Mouse (Mus musculus): ENCODE data around the gene Cdip1. TPM values are rescaled to one million over a fixed set of nuclear protein-coding genes. Genes with fewer than 3 reads are reported as not detected.
"Not testable (repeated sequence)": the region's sequence is repeated elsewhere in the genome, so short reads cannot be mapped to it uniquely, and the experiment has no call there.

Gene Cdip1
- polyA plus RNA-seq, 1 experiment from 2014 or later, result 82.0 TPM

DNA sequence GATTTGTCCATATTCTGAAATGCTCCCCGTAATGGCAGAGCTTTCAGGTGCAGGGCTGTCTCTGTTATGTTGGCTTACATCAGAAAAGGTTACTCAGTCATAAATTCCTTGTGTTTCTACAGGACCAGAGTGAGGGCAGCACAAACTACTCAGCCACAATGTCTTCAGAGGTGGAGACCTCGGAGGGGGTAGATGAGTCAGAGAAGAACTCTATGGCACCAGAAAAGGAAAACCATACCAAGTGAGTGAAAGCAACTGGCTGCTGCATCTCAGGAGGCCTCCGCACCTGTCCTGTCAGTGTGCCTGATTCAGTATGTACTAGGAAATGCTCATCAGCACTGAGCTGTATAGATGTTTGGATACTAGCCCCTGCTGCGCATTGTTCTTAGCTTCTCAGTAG, 27.7 kb downstream of the Cdip1 start:
- WGBS, result 90% methylated on average over 4 of the region's 4 CpGs
- ATAC-seq (ENCODE audit: insufficient read depth, low FRiP score), result no peak
- Histone ChIP-seq H3K27me3 (ENCODE audit: control insufficient read depth, insufficient read depth, low read length) (no peaks in the 10 kb centered on the region), H3K27ac (ENCODE audit: low read length) (no peak overlapping the region), H3K9me3 (replicated peaks; ENCODE audit: control insufficient read depth, low read length) (no peaks in the 10 kb centered on the region), H3K9ac (ENCODE audit: low read length) (no peak overlapping the region), H3K4me1 (ENCODE audit: control insufficient read depth, insufficient read depth, low read length) (no peaks in the 10 kb centered on the region), H3K4me2 (ENCODE audit: low read depth, low read length) (no peak overlapping the region), H3K36me3 (ENCODE audit: control insufficient read depth, insufficient read depth, low read length) (peaks cover 18% of the 10 kb centered on the region; the same call in 1 of the 2 replicates), H3K4me3 (replicated peaks; ENCODE audit: low read length) (no peak overlapping the region)

DNA sequence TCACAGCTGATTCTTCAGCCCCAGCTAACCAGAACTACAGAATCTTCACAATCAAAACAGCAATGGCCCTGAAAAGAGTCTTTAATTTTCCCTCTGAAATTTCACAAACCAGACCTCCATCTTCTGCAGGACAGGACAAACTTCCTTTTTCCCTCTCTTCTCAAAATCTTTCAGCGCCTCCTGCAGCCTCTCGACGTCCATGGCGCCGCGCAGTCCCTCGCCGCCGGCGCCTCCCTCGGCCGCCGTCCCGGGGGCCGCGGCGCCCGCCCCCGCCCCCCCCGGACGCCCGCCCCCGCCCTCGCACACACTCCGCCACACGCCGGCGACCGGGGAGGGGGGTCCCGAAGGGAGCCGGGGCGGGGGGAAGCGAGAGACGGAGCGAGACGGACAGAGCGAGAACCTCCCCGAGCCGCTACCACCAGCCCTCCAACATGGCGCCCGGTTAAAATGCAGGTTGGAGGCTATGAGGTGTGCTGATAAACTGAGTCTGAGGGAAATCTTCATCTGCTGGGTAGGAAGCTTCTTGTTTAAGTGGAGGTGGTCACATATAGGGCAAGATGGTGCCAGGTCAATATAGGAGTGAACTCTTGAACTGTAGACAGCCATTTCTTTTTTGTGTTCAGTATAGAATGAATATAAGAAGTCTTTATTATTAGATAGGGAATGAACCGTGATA, 33.3 kb downstream of the Cdip1 start:
- Histone ChIP-seq H3K4me3 (replicated peaks; ENCODE audit: low read length) (peak overlapping the region; percentile 46), H3K27ac (ENCODE audit: low read length) (peak overlapping the region; percentile 57; the same call in 1 of the 2 replicates), H3K4me2 (ENCODE audit: low read depth, low read length) (peak overlapping the region; percentile 38), H3K9ac (ENCODE audit: low read length) (peak overlapping the region; percentile 65)
- H3K9me3 ChIP-seq (replicated peaks; ENCODE audit: control insufficient read depth, low read length); H3K36me3 ChIP-seq (ENCODE audit: control insufficient read depth, insufficient read depth, low read length); H3K4me1 ChIP-seq (ENCODE audit: control insufficient read depth, insufficient read depth, low read length); H3K27me3 ChIP-seq (ENCODE audit: control insufficient read depth, insufficient read depth, low read length): not testable (repeated sequence)
- ATAC-seq (ENCODE audit: insufficient read depth, low FRiP score), result peak; percentile 85
- 3% methylated on average over 27 of the region's 42 CpGs for WGBS

DNA sequence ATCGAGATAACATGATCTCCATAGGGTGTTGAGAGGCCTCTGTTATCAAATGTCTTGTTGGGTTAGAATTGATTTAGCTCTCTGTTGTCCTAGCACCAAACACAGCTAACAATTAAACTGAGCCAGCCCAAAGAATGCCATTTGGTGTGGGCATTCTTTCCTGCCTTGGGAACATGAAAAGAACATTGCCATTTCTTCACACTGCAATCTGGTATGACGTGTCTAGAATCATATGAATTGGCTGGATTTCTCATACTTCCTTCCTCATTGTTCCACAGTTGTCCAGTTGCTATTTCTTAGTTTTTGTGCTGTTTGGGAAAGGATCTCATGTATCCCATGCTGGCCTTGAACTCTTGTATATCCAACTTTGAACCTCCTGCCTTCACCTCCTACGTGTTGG, 36.0 kb downstream of the Cdip1 start:
- H3K4me2 ChIP-seq (ENCODE audit: low read depth, low read length), result no peak overlapping the region
- ATAC-seq (ENCODE audit: insufficient read depth, low FRiP score), result no peak
- no peaks in the 10 kb centered on the region for H3K27me3 ChIP-seq (ENCODE audit: control insufficient read depth, insufficient read depth, low read length)
- H3K27ac ChIP-seq (ENCODE audit: low read length), result no peak overlapping the region
- H3K4me1 ChIP-seq (ENCODE audit: control insufficient read depth, insufficient read depth, low read length), result 0 out of 2 replicates have a peak, but pooled peaks cover 2% of the 10 kb centered on the region
- H3K9ac ChIP-seq (ENCODE audit: low read length), result no peak overlapping the region
- H3K4me3 ChIP-seq (replicated peaks; ENCODE audit: low read length), result no peak overlapping the region
- H3K36me3 ChIP-seq (ENCODE audit: control insufficient read depth, insufficient read depth, low read length), result no peaks in the 10 kb centered on the region
- no peaks in the 10 kb centered on the region for H3K9me3 ChIP-seq (replicated peaks; ENCODE audit: control insufficient read depth, low read length)
- WGBS, result 79% methylated on average over 3 of the region's 3 CpGs

DNA sequence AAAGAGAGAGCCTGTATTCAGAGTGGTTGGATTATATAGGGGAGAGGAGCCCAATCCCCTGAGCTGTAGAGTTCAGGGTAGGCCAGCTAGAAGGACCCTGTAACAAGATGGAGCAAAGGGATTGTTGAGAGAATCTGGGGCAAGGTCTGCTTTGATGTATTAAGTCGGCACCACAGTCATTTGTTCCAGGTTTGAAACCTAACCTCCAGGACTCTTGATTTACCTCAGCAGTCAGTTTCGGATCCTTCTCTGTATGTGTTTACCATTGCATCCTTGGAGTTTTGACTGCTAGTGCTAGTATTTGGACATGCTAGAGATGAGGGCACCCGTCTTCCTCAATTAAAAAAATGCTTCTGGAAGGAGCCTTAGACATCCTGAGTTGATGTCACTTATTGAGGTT, 37.9 kb downstream of the Cdip1 start:
- Histone ChIP-seq H3K4me1 (ENCODE audit: control insufficient read depth, insufficient read depth, low read length) (0 out of 2 replicates have a peak, but pooled peaks cover 2% of the 10 kb centered on the region), H3K9me3 (replicated peaks; ENCODE audit: control insufficient read depth, low read length) (no peaks in the 10 kb centered on the region), H3K4me2 (ENCODE audit: low read depth, low read length) (no peak overlapping the region), H3K36me3 (ENCODE audit: control insufficient read depth, insufficient read depth, low read length) (no peaks in the 10 kb centered on the region), H3K27me3 (ENCODE audit: control insufficient read depth, insufficient read depth, low read length) (no peaks in the 10 kb centered on the region), H3K27ac (ENCODE audit: low read length) (no peak overlapping the region), H3K4me3 (replicated peaks; ENCODE audit: low read length) (no peak overlapping the region), H3K9ac (ENCODE audit: low read length) (no peak overlapping the region)
- 89% methylated on average over 3 of the region's 3 CpGs for WGBS
- no peak for ATAC-seq (ENCODE audit: insufficient read depth, low FRiP score)

DNA sequence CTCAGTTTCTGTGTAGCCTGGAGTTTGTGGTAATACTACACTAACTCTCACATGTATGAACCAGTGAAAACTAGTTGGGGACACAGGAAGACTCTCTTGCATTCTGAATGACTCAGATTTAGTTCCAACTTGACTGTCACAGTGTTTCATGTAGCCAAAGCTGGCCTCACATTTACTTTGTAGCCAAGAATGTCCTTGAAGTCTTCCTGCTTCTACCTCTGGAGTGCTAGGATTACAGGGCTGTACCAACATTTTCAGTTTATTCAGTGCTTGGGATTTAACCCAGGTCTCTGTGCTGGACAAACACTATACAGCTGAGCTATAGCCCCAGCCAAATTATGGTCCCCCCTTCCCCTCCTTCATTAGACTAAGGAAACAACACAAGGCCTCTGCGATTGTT, 47.9 kb downstream of the Cdip1 start:
- H3K4me3 ChIP-seq (replicated peaks; ENCODE audit: low read length), result no peak overlapping the region
- H3K27me3 ChIP-seq (ENCODE audit: control insufficient read depth, insufficient read depth, low read length), result no peaks in the 10 kb centered on the region
- no peaks in the 10 kb centered on the region for H3K4me1 ChIP-seq (ENCODE audit: control insufficient read depth, insufficient read depth, low read length)
- ATAC-seq (ENCODE audit: insufficient read depth, low FRiP score), result no peak
- H3K36me3 ChIP-seq (ENCODE audit: control insufficient read depth, insufficient read depth, low read length), result no peaks in the 10 kb centered on the region
- no peak overlapping the region for H3K4me2 ChIP-seq (ENCODE audit: low read depth, low read length)
- WGBS, result 94% methylated on average over 1 of the region's 1 CpGs
- H3K9me3 ChIP-seq (replicated peaks; ENCODE audit: control insufficient read depth, low read length), result no peaks in the 10 kb centered on the region
- no peak overlapping the region for H3K27ac ChIP-seq (ENCODE audit: low read length)
- H3K9ac ChIP-seq (ENCODE audit: low read length), result no peak overlapping the region

DNA sequence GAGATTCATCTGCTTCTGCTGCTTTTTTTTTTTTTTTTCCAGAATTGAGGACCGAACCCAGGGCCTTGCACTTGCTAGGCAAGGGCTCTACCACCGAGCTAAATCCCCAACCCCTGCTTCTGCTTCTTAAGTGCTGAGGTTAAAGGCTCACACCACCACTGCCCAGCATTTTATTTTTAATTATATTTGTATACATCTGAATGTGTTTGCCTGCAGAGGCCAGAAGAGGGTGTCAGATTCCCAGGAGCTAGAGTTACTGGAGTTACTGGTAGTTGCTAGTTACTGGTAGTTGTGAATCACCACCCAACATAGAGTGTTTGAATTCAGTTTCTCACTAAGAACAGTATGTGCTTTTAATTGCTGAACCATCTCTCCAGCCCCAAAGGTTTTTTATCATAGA, 50.1 kb downstream of the Cdip1 start:
- no peak overlapping the region for H3K27ac ChIP-seq (ENCODE audit: low read length)
- WGBS, result 85% methylated on average over 2 of the region's 2 CpGs
- no peaks in the 10 kb centered on the region for H3K36me3 ChIP-seq (ENCODE audit: control insufficient read depth, insufficient read depth, low read length)
- ATAC-seq (ENCODE audit: insufficient read depth, low FRiP score), result no peak
- no peak overlapping the region for H3K4me2 ChIP-seq (ENCODE audit: low read depth, low read length)
- no peaks in the 10 kb centered on the region for H3K9me3 ChIP-seq (replicated peaks; ENCODE audit: control insufficient read depth, low read length)
- no peaks in the 10 kb centered on the region for H3K4me1 ChIP-seq (ENCODE audit: control insufficient read depth, insufficient read depth, low read length)
- no peak overlapping the region for H3K4me3 ChIP-seq (replicated peaks; ENCODE audit: low read length)
- H3K9ac ChIP-seq (ENCODE audit: low read length), result no peak overlapping the region
- H3K27me3 ChIP-seq (ENCODE audit: control insufficient read depth, insufficient read depth, low read length), result no peaks in the 10 kb centered on the region

DNA sequence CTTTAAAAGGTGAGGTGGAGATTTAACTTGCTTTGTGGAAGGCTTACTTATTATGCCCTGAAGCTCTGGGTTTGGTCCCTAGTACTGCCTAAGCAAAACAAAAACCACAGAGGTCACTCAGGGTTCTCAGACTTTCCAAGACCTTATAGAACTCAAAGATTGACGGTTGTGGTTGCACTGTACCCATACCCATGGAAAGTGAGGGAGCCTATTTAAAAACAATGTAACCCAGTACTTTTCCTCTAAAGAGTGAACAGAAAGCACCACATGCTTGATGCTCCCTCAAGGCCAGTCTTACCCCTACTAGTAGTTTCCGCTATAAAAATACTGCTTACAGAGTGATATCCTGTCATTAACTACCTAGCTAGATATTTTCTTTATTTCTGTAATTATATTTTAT, 53.8 kb downstream of the Cdip1 start:
- 80% methylated on average over 2 of the region's 2 CpGs for WGBS
- Histone ChIP-seq H3K9me3 (replicated peaks; ENCODE audit: control insufficient read depth, low read length) (no peaks in the 10 kb centered on the region), H3K27ac (ENCODE audit: low read length) (no peak overlapping the region), H3K4me2 (ENCODE audit: low read depth, low read length) (no peak overlapping the region), H3K36me3 (ENCODE audit: control insufficient read depth, insufficient read depth, low read length) (no peaks in the 10 kb centered on the region), H3K27me3 (ENCODE audit: control insufficient read depth, insufficient read depth, low read length) (no peaks in the 10 kb centered on the region), H3K4me1 (ENCODE audit: control insufficient read depth, insufficient read depth, low read length) (no peaks in the 10 kb centered on the region), H3K9ac (ENCODE audit: low read length) (no peak overlapping the region), H3K4me3 (replicated peaks; ENCODE audit: low read length) (no peak overlapping the region)
- no peak for ATAC-seq (ENCODE audit: insufficient read depth, low FRiP score)

DNA sequence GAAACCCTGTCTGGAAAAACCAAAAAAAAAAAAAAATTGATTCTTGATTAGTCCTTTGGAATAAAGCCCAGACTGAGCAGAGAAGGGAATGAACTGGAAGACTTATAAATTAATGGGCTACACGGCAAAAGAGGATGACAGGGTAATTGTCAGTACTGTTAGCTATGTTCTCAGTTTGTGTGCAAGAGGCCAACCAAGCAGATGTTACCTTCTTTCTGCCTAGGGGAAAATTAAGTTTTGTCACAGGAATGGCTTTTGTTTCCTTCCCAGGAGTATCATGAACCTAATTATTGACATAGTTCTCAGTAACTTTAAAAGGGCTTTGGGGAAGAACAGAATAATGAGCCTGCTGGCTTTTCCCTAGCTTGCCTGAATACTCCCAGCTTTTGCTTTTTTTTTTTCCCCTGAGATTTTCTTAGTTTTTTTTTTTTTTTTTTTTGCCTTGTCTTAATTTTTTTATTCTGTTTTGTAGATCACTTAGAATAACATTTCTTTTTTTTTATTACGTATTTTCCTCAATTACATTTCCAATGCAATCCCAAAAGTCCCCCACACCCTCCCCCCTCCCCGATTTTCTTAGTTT, 59.2 kb downstream of the Cdip1 start:
- WGBS, result 65% methylated on average over 3 of the region's 3 CpGs
- no peak for ATAC-seq (ENCODE audit: insufficient read depth, low FRiP score)
- no peaks in the 10 kb centered on the region for H3K36me3 ChIP-seq (ENCODE audit: control insufficient read depth, insufficient read depth, low read length)
- H3K4me3 ChIP-seq (replicated peaks; ENCODE audit: low read length), result no peak overlapping the region
- no peak overlapping the region for H3K27ac ChIP-seq (ENCODE audit: low read length)
- H3K9me3 ChIP-seq (replicated peaks; ENCODE audit: control insufficient read depth, low read length), result no peaks in the 10 kb centered on the region
- no peaks in the 10 kb centered on the region for H3K27me3 ChIP-seq (ENCODE audit: control insufficient read depth, insufficient read depth, low read length)
- peaks cover 7% of the 10 kb centered on the region; the same call in 1 of the 2 replicates for H3K4me1 ChIP-seq (ENCODE audit: control insufficient read depth, insufficient read depth, low read length)
- H3K9ac ChIP-seq (ENCODE audit: low read length), result no peak overlapping the region
- H3K4me2 ChIP-seq (ENCODE audit: low read depth, low read length), result no peak overlapping the region

DNA sequence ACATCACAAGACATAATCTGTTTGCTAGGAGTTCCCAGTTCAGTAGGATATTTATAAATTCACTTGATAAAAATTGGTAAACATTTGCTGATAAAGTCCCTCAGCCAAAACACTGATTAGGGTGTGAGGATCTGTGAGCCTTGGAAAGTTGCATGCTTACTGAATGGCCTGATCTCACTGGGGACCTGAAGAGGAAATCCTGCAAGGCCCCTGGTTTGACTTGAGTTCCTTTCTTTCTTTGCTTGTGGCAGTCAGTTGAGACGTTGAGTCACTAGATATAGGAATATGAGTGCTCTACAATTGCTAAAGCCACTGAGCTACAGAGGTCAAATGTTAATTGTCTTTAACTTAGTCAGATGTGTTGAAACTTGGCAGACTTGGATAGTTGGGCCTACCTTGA, 62.1 kb downstream of the Cdip1 start:
- Histone ChIP-seq H3K27ac (ENCODE audit: low read length) (no peak overlapping the region), H3K9ac (ENCODE audit: low read length) (no peak overlapping the region), H3K4me2 (ENCODE audit: low read depth, low read length) (no peak overlapping the region), H3K4me1 (ENCODE audit: control insufficient read depth, insufficient read depth, low read length) (peaks cover 7% of the 10 kb centered on the region; the same call in 1 of the 2 replicates), H3K9me3 (replicated peaks; ENCODE audit: control insufficient read depth, low read length) (no peaks in the 10 kb centered on the region), H3K4me3 (replicated peaks; ENCODE audit: low read length) (no peak overlapping the region), H3K36me3 (ENCODE audit: control insufficient read depth, insufficient read depth, low read length) (no peaks in the 10 kb centered on the region), H3K27me3 (ENCODE audit: control insufficient read depth, insufficient read depth, low read length) (no peaks in the 10 kb centered on the region)
- WGBS, result 33% methylated on average over 1 of the region's 1 CpGs
- ATAC-seq (ENCODE audit: insufficient read depth, low FRiP score), result no peak

All from stomach, embryonic 16.5 days (tissue).